Mouse (Mus musculus): ENCODE results near the gene Tnfsf8.

Gene Tnfsf8

GRCm38 (mm10) chr4:63860688-63861540, at the start of gene Tnfsf8:
Tnfsf8 (minus strand) TSS chr4:63861347.
- DNase-seq, result peak; percentile 5

GRCm38 (mm10) chr4:63908511-63908910, 47.4 kb upstream of the Tnfsf8 start:
- DNase-seq, result no peak

GRCm38 (mm10) chr4:63907473-63907872, 46.3 kb upstream of the Tnfsf8 start:
- no peak for DNase-seq

- DNase-seq, result no peak
These were observed 44.9 kb upstream of the Tnfsf8 start for GRCm38 (mm10) chr4:63906050-63906449.

- peak; percentile 2 for DNase-seq
These were observed 38.0 kb upstream of the Tnfsf8 start for GRCm38 (mm10) chr4:63899081-63899523.

- no peak for DNase-seq
These were observed 36.0 kb upstream of the Tnfsf8 start for GRCm38 (mm10) chr4:63897152-63897551.

- no peak for DNase-seq
These were observed 25.0 kb upstream of the Tnfsf8 start for GRCm38 (mm10) chr4:63886156-63886555.

GRCm38 (mm10) chr4:63876720-63877119, 15.6 kb upstream of the Tnfsf8 start:
- no peak for DNase-seq

GRCm38 (mm10) chr4:63875480-63875879, 14.3 kb upstream of the Tnfsf8 start:
- no peak for DNase-seq

GRCm38 (mm10) chr4:63870678-63871077, 9.5 kb upstream of the Tnfsf8 start:
- no peak for DNase-seq

GRCm38 (mm10) chr4:63868770-63869169, 7.6 kb upstream of the Tnfsf8 start:
- no peak for DNase-seq

- no peak for DNase-seq
These were observed 1.8 kb upstream of the Tnfsf8 start for GRCm38 (mm10) chr4:63862953-63863352.

GRCm38 (mm10) chr4:63862092-63862697, 1.0 kb upstream of the Tnfsf8 start:
- no peak for DNase-seq

GRCm38 (mm10) chr4:63860236-63860635, 911 bp downstream of the Tnfsf8 start:
- DNase-seq, result no peak

- DNase-seq, result no peak
These were observed 1.4 kb downstream of the Tnfsf8 start for GRCm38 (mm10) chr4:63859785-63860203.

- DNase-seq, result no peak
These were observed 2.4 kb downstream of the Tnfsf8 start for GRCm38 (mm10) chr4:63858646-63859224.

- DNase-seq, result no peak
These were observed 4.4 kb downstream of the Tnfsf8 start for GRCm38 (mm10) chr4:63856764-63857163.

GRCm38 (mm10) chr4:63853782-63854386, 7.3 kb downstream of the Tnfsf8 start:
- DNase-seq, result no peak

- no peak for DNase-seq
These were observed 11.1 kb downstream of the Tnfsf8 start for GRCm38 (mm10) chr4:63850082-63850481.

GRCm38 (mm10) chr4:63846881-63847597, 14.1 kb downstream of the Tnfsf8 start:
- no peak for DNase-seq

GRCm38 (mm10) chr4:63845760-63846159, 15.4 kb downstream of the Tnfsf8 start:
- DNase-seq, result no peak

GRCm38 (mm10) chr4:63843924-63844323, 17.2 kb downstream of the Tnfsf8 start:
- no peak for DNase-seq

- DNase-seq, result no peak
These were observed 18.9 kb downstream of the Tnfsf8 start for GRCm38 (mm10) chr4:63842278-63842677.

All from liver (tissue).